Mouse (Mus musculus): ENCODE data around the gene Zfp646. TPM values are rescaled to one million over a fixed set of nuclear protein-coding genes. Genes with fewer than 3 reads are reported as not detected.
"Not testable (repeated sequence)": the region's sequence is repeated elsewhere in the genome, so short reads cannot be mapped to it uniquely, and the experiment has no call there.

Zfp646 gene
- total RNA-seq (2014; fragmentation: Nextera tagmentation) (29.2 and 38.4 TPM in 2 replicates), total RNA-seq (2017) (35.5 and 40.8 TPM in 2 replicates)

DNA sequence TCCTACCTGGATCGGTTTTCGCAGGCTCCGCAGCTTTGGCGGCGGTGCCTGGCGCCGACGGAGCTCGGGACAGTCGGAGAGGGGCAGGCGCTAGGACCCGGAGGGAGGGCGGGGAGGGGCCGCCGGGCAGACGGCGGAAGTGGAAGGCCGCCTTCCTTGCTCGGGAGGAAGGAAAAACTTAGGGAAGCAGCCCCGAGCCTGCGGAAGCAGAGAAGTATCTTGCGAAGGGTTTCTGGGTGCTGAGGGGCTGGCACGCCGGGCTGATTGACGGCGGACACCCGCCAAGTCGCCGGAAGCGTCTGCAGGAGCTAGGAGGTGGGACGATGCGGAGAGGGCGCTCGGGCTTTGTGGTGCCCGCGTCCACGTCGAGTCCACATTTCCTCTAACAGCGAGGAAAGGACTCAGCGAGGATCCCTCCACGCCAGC lies at the start of gene Zfp646:
TSS of gene Zfp646 (plus strand) at position 181 of the 426 bp plus-strand sequence.
- ATAC-seq (replicated peaks; ENCODE audit: poor library complexity, severe bottlenecking): peak; percentile 72

DNA sequence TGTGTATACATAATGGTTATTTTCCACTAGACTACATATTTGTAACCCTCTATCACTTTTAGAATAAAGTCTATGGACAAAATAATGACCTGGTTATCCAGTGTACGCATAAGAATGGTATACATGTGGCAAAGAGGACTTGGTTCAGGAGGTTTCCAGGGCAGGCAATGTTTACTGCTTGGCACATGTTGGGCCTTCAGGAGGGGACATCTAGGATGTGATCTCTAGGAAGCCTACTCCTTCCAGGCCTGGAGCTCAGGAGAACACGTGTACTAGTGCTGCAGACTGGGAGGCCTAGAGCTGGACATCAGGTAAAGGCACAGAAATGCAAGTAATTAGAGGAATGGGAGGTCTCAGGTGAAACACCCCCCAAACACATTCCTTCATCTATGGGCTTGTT lies 40.5 kb upstream of the Zfp646 start:
- ATAC-seq (replicated peaks; ENCODE audit: poor library complexity, severe bottlenecking): no peak

DNA sequence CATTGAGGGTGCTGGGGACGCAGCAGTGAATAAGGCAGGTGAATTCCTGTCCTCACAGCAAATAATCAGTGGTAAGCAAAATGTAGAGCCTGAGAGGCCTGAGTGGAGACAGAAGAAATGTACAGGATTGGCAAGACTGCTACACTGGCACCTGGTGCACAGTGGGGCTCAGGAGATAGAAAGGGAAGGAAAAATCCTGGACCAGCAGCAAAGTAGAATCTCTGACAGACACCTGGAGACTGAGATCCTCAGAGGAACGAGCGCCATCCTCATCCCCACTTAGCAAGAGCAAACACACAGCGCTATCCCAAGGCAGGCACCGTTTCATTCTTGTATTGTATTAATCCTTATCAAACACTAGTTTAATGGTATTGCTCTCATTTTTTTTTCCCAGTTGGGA lies 38.5 kb upstream of the Zfp646 start:
- ATAC-seq (replicated peaks; ENCODE audit: poor library complexity, severe bottlenecking): no peak

DNA sequence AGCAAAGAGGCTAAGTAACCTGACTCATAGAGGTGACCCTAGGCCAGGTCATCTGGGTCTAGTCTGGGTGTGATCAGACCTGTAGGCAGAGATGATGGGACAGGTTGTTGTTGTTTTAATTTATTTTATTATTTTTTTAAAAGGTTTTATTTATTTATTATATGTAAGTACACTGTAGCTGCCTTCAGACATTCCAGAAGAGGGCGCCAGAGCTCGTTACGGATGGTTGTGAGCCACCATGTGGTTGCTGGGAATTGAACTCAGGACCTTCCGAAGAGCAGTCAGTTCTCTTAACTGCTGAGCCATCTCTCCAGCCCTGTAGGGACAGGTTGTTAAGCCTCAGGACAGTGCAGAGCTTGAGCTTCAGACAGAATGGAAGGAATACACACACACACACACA lies 38.1 kb upstream of the Zfp646 start:
- not testable (repeated sequence) for ATAC-seq (replicated peaks; ENCODE audit: poor library complexity, severe bottlenecking)

DNA sequence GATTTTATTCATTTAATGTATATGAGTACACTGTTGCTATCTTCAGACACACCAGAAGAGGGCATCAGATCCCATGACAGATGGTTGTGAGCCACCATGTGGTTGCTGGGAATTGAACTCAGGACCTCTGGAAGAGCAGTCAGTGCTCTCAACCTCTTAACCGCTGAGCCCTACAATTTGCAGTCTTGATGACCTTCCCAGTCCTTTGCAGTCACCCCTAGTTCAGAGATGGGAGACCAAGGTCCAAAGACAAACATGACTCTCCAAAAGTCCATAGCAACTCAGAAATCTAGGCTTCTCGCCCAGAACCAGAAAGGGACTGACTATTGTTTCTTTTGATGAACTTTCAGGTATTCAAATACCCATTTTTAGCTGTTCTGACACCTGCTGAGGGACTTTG lies 36.0 kb upstream of the Zfp646 start:
- not testable (repeated sequence) for ATAC-seq (replicated peaks; ENCODE audit: poor library complexity, severe bottlenecking)

DNA sequence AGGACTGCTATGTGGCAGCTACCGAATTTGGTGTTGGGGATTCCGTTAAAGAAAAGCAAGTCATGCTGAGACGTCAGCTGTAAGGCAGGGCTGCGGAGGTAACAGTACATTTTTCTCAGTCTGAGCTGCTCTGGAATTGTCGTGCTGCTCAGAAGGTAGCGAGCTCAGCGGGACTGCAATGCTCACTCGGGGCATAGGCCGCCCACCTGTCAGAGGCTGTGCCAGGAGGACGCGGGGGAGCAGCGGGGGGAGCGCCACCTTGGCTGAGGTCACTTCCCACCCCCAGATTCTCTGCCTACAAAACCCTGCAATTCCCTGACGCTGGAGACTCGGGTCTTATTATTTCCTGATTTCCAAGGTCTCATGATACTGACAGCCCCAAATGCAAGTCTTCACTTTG lies 35.1 kb upstream of the Zfp646 start:
- peak; percentile 33 for ATAC-seq (replicated peaks; ENCODE audit: poor library complexity, severe bottlenecking)

DNA sequence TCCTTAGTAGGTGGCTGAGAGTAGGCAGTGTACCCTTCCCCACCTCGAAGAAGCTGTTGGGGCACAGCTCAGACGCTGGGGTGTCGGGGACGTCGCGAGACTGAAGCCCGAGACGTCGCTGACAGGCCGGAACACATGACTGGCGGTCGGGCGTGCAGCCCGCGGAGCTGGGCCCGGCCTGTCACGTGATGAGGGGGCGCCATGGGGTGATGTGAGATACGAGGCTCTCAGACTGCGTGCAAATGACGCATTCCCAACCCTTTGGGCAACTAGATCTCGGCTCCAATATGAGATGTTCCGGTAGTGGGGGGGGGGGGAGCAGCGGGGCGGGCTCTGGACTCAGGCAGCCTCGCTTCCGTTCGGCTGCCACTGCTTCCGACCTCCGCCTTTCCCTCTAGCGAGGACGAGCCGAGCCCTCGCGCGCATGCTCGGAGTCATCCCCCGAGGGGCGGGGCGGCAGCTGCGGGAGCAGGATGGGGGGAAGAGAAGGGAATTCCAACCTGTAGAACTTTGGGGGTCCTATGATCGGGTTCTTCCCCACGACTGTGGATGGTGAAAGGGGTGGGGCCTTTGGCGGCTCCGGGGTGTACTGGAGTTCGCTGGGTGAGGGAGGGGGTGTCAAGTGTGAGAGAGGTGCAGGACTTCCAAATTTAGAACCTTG lies 34.6 kb upstream of the Zfp646 start:
- ATAC-seq (replicated peaks; ENCODE audit: poor library complexity, severe bottlenecking): peak; percentile 80

DNA sequence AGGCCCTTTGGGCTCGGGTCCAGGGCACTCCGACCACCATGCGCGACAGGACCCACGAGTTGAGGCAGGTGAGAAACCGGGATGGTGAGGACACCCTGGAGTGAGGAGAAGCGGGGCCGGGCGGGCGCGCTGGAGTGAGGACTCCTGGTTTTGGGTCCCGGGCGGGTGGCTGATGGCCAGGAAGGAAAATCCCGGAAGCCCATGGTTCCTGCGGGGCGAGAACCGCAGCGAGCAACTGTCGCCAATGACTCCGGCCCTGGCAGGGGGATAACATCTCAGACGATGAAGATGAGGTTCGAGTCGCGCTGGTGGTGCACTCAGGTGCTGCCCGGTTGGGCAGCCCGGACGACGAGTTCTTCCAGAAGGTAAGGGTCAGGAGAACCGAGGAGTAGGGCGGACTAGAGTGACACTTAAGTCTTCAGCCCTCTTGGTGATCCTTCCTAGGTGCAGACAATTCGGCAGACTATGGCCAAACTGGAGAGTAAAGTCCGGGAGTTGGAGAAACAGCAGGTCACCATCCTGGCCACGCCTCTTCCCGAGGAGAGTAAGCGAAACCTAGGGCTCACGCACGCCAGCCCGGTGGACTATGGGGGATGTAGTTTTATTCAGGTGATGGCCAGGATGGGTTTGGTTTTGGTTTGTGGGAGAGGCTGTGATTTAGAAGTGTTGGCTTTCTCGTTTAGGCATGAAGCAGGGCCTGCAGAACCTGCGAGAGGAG lies 33.9 kb upstream of the Zfp646 start:
- peak; percentile 69 for ATAC-seq (replicated peaks; ENCODE audit: poor library complexity, severe bottlenecking)

DNA sequence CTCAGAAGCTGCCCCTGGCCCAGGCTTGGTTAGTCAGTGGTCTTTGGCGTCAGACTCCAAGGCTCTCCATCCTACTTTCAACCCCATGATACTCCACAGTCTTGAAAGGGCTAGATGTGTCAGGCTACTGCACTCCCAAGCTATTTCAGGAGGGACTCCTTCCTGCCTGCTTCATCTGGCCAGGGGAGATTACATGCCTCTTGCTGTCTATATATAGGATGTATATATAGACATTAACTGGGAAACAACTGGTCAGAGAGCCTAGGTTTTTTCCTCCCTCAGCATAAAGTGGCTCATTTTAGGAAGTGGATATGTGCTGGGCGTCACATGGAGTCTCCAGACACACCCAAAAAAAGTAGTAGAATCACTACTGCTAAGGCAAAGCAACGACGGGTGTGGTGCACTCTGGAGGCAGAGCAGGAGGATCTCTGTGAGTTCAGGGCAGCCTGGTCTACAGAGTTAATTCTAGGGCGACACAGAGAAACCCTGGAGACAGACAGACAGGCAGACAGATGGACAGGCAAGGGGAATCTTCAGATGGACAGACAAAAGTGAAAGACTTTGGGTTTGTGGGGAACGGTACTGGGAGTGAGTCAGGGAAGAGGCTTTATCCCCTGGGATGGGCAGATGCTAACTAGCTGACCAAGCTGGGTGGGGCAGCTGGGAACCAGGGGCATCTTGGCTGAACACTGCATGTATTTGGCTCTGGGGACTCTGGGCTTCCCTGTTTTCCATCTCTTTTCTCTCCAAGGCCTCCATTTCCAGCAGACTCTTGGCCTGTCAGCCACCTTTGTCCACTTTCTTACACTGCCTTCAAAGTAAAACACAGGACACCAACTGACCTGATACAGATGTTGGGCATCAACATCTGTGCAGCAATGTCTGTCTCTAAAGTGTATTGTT lies 25.8 kb upstream of the Zfp646 start:
- no peak for ATAC-seq (replicated peaks; ENCODE audit: poor library complexity, severe bottlenecking)

DNA sequence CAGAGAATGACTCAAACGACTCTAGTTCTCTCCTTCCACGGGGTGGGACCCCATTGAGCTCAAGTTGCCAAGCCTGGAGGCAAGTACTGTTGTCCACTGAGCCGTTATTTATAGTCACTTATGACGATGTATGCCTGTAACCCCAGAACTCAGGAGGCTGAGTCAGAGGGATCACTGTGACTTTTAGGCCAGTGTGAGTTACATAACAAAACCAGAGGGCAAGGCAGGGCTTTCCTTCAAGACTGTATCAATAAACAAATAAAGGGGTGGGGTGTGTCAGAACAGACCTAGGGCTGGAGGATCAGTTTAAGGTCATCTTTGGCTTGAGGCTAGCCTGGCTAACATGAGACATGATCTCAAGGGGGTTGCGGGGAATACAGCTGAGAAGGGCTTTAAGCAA lies 25.1 kb upstream of the Zfp646 start:
- no peak for ATAC-seq (replicated peaks; ENCODE audit: poor library complexity, severe bottlenecking)

DNA sequence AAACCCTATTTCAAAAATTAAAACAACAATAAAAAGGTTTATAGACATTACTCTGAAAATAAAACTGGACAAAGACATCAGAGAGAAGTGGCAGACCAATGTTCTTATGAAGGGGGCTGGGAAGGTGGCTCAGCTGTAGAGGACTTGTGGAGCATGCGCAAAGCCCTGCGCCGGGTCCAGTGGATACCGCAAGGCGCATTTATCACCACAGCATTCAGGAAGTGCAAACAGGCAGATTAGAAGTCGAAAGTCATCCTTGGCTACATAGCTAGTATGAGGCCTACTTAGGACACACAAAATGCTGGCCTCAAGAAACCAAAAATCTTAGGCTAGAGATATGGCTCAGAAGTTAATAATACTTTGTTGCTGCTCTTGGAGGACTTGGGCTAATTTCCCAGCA lies 17.8 kb upstream of the Zfp646 start:
- no peak for ATAC-seq (replicated peaks; ENCODE audit: poor library complexity, severe bottlenecking)

DNA sequence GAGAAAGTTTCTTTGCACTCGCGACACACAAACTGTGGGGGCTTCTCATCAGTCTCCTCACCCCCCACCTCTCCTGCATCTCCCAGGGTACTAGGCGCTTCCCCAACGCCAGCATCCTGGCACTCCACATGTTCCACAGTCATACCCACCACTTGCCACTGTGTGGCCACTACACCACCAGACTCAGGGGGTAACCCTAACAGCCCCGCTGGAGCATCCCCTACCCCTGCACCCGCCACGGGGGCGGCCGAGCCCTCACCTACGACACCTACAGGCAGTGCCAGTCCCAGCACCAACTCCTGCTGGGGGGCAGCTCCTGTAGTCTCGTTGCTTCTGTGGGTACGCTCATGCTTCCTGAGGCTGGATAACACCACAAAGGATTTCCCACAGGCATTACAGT lies 9.6 kb upstream of the Zfp646 start:
- no peak for ATAC-seq (replicated peaks; ENCODE audit: poor library complexity, severe bottlenecking)

DNA sequence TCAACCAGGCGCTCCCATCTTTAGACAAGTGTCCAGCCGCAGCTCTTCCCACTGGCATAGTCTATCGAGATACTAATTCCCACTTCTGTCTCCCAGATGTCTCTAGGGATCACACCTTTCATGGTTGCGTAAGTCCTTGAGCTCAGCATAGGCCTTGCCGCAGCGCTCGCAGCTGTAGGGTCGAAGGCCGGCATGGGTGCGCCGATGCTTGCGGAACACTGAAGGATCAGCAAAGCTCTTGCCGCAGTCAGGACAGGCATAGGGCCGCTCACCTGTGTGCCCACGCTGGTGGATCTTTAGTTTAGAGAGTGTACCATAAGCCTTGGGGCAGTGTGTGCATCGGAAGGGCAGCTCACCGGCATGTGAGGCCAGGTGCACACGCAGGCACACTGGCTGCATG lies 8.4 kb upstream of the Zfp646 start:
- no peak for ATAC-seq (replicated peaks; ENCODE audit: poor library complexity, severe bottlenecking)

DNA sequence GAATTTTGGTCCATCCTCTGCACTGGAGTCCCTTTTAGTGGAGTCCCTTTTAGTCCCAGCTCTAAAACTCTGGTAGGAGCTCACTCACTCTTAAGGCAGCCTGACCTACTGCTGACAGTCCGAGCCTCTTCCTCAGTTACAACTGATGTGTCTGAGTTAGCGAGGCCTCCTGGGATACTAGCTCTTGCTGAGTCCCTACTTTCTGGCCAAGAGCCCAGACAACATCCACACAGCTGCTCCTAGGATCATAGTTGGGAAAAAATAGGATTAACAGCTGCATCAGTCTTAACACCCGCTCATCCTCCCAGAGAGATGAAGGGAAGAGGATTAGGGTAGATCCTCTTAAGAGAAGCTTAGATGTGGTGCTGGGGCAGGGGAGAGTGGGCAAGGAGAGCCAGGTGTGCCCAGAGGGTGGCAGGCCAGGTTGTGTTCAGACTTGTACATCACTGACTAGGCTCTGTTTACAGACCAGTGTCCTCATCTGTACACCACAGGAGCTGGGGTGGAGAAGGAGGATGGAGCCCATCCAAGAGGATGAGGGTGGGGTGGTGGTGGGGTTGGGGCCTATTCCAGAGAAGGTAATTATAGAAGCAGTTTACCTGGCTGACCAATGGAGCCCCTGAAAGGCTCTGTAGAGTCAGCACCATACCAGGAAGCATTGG lies 6.7 kb upstream of the Zfp646 start:
- no peak for ATAC-seq (replicated peaks; ENCODE audit: poor library complexity, severe bottlenecking)

DNA sequence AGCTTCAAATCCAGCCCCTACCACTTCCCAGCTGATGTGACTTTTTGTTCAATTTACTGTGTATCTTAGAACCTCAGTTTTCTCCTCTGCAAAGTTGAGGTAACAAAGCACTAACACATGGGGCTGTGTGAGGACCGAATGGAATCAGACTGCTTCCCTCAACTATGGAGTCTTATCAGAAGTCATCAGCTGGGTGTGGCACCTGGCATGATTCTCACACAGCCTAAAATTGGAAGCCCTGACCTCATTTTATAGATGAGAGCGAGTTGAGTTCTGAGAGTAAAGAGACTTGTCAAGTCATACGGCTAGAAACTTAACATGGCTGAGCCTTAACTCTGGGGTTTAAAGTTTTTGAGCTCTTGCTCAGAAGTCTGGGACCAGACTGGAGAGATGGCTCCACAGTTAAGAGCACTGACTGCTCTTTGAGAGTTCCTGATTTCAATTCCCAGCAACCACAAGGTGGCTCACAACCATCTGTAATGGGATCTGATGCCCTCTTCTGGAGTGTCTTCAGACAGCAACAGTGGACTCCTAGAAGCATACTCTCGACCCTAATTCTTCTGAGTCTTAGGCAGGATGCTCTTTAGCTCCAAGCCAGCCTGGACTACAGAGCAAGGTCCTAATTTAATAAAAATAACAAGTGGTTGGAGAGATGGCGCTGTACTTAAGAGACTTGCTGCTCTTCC lies 5.7 kb upstream of the Zfp646 start:
- no peak for ATAC-seq (replicated peaks; ENCODE audit: poor library complexity, severe bottlenecking)

DNA sequence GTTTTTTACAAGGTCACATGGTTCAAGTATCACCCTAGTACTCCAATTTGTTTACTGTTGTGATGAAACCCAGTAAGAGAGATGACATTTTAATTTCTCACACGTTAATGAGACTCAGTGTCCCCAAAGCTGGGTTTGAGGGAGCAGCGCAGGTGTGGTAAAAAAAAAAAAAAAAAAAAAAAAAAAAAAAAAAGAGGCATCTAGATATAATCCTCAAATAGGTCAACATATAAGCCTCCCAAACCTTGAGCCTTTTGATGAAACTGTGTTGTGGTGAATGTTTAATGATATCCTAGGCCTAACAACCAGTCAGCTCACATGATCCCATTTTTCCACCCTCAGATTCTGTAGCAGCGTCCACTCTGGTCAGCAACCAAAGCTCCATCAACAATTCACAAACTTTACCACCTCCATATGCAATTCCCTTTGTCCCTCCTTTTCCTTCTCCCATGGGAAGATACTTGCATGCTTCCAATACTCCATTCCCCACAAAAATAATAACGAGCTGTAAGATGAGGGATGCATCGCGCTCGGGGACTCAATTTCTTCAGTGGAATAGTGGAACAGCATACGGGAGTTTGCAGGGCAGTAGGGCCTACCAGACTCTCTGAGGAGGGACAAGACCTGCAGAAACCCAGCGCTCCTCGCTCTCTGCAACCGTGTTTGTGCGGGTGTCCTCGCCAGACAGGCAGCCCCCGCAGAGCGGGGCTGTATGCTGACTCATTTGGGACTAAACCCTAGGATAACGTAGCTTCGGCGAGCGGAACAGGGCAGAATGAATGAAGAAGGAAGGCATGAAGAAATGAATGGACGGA lies 1.0 kb upstream of the Zfp646 start:
- no peak for ATAC-seq (replicated peaks; ENCODE audit: poor library complexity, severe bottlenecking)

DNA sequence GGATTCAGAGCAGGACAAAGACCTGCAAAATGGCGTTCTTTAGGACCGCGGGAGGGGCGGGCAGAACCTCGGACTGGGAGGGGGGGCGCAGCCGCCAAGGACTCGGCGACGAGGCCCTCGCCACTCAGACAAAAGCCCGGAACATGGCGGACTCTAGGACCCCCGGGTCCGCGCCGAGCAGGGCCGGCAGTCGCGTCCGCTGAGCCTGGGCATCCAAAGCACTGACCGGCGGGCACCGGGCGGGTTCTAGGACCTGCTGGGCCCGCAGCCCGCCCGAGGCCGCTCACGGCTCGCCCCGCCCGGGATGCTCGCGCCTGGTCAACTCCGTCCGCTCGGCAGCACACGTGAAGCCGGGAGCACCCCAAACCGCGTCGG lies 407 bp upstream of the Zfp646 start:
- ATAC-seq (replicated peaks; ENCODE audit: poor library complexity, severe bottlenecking): peak; percentile 67

DNA sequence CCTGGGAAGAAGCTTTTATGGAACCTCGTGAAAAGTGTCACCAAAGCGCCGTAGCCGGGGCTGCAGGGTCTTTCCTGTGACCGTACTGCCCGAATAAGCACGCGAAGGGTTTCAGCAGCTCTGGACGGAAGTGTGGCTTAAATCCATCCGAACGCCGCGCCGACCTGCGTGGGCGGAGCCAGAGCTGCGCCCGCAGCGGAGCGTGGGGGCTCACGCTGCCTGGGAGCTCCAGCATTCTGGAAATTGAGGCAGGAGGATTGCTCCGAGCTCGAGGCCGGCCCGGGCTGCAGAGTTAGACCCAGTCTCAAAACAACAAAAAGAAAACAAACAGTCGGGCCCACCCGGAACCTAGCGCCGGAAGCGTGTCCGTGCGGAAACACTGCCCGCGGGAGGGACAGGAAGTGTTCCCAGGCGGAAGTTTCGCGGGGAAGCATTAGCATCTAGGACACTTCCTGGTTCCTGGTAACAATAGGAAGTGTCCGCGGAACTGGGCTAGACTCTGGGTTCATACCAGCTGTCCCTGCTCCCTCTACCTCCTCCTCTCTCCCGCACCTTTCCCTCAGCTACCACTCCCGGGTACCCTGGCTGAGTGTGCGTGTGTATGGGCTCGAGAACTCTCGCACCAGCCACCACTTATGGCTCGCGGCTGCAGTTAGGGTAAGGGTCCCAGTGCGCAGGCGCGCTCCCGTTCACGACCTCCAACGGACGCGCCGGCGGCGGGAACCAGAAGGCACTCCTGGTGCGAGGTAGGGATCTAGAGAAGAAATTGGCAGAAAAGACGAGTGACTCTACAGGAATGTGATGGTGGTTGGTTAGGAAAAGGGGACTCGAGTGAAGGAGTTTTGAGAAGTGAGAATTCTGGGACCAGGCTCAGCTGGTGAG lies 687 bp downstream of the Zfp646 start, which contains the start of gene Zfp668:
TSS of gene Zfp668 (minus strand) at position 362 of the 882 bp plus-strand sequence.
- ATAC-seq (replicated peaks; ENCODE audit: poor library complexity, severe bottlenecking): peak; percentile 65

Data from granulocyte monocyte progenitor cell, adult 5-6 weeks (primary cell).